Mouse (Mus musculus) urinary bladder, postnatal 14 days (tissue): ENCODE data around the gene Slco3a1.

Experiments used
- DNase-seq: peaks from one replicate; pipeline ENCODE4 v3.0.0; 2021; ENCODE audit warnings: low spot score

Gene Slco3a1

DNA sequence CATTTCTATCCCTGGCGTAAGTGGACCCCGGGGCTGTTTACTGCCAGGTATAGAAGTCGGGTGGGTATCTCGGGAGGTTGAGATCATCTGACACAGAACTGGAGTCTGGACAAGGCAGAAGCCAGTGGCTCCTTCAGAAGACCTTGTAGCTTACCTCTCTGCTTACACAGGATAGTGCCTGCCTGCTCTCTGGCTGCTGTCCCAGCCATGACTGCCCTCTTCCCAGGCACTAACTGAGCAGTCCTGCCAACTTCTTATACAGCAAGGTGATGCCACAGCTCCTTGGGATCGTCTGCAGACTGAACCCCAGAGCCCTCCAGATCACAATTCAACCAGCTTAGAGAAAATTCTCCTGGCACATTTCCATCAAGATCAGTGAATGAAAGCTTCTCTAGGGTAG, 26.4 kb downstream of the Slco3a1 start:
- DNase-seq: no peak

DNA sequence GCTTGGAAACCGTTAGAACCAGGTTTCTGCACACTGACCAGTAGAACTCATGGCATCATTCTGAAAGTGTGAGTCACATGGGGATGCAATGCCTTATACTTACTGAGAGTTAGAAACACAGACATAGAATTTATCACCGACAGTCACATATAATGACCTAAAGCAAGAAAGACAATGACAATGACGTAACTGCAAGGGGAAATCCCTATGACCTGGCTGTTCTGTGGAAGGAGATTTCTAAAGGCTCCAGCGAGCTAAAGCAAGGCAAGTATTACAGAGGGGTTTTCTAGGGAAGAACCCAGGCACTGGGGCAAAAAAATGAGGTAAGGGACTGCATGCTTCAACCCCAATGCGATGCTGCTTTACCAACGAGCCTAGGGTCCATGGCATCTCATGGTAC, 26.9 kb downstream of the Slco3a1 start:
- no peak for DNase-seq

DNA sequence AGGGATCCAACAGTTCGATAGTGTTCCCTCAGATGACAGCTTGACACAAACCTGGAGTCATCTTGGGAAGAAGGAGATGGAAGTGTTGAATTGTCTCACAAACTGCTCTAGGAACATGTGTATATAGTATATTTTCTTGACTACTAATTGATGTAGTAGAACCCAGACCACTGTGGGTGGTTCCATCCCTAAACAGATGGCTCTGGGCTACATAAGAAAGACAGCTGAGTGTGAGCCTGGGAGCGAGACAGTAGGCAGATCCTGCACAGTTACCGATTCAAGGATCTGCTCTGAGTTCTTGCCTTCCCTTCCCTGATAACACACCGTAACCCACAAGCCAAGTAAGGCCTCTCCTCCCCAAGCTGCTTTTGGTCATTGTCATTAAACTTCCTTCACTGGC, 28.6 kb downstream of the Slco3a1 start:
- DNase-seq: no peak

DNA sequence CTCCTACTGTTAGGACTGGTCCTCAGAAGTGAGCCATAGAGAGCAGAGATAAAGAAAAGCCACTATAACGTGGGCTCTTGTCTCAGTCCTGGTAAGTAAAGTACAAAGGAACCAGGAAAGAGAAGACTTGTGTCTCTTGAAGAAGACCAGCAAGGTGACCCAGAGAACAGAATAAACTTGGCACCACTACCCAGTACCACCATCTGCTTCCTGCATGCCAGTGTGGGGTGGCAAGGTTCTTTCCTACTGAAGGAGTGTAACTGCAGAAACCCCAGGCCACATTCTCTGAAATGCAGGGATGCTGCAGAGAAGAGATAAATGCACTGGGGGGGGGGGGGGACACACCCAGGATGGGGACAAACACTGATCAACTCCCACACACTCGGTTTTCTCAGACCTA, 29.0 kb downstream of the Slco3a1 start:
- DNase-seq: no peak

DNA sequence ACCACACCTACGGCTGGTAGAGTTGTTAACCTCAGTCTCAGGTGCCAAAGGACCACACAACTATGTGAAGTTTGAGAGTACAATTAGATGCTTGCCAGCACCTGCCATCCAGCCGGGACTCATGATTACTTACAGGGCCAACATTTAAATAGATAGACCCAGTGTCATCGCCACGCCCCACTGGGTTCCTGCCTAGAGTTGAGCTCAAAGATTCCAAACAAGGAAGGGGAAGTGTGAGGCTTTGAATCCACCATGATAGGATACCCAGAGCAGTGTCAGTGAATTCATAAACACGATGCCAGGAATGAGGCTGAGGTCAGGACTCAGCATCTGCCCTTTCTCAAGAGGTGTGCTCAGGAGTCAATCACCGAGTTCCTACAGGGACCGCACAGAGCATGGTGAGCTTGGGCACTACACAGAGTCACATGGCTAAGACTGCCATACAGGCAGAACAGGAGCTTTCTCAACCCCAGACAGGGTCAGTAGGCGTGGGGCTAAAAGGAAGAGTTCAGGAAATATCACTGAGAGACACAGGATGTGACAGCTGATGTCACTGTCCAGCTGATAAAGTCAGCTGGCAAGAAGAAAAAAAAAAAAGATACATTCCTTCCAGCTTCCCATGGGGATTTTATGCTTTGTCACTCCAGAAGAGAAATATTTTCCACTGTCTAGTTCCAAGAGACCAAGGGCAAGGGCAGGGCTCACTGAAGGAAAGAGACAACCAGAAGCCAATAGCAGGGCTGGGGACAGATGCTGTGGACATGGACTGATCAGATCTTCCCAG, 30.2 kb downstream of the Slco3a1 start:
- no peak for DNase-seq

DNA sequence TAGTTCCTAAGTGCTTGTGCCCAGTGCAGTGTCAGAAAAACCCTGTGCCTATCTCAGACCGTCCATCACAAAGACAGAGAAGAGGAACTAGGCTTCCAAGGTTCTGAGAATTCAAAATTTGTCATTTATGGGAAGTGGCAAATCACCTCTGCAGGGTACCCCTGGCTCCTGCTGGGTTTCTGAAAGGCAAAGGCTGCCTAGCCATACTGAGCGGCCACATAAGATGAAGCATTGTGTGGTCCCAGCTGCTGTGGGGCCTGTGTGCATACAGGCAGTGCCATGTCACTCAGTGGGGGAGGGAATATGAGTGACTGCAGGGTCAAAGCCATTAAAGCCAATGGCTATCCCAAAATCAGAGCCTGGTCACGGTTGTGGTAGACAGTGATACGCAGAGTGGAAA, 31.5 kb downstream of the Slco3a1 start:
- DNase-seq: no peak

DNA sequence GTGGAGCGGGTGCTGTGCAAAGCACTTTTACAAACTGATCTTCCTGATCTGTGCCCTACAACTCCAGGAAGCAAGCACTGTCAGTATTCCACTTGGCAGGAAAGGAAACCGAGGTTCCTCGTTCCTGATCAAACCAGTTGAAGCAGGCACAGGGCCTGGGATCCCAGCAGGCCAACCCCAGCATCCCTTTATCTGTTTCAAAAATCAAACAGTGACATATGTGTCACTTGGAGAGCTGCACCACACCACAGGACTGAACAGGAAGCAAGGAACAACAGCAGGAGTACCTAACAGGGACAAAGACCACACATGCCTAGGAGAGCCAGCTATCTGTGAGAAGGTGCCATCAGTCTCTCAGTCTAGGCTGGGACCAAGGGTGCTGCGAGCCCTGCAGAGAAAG, 32.3 kb downstream of the Slco3a1 start:
- no peak for DNase-seq

DNA sequence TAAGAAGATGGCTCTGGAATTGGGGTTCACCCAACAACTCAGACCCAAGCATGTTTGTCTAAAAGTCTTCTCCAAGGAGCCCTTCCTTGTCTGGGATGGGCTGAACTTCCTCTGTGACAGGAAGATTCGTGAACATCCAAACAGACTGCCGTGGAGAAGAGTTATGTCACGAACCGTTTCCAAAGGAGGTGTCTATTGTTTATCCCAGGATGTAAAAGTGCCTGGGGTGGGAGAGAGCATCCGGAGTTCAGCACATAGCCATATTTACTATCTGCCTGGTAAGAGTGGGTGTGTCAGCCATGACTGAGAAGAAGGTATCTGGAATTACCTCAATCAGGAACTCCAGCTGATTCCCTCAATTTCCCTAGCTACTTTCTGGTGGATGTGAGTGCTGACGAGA, 35.2 kb downstream of the Slco3a1 start:
- DNase-seq: no peak

DNA sequence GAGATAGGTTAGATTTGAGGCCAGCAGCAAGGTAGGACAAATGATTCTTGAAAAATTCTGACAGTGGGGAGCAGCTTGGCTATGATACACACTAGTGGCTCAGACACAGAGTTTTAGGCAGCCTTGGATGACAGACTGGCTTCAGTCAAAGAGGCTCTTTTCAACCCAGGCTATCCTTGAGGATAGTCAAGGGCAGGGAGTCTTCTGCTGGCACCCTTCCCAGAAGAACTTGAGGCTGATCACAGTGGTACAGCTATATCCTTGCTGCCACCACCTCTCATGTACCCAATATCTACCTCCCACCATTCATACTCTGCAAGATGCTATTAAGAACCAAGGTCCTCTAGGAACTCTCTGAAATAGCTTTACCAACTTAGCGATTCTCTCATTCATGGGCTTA, 35.8 kb downstream of the Slco3a1 start:
- DNase-seq: no peak

DNA sequence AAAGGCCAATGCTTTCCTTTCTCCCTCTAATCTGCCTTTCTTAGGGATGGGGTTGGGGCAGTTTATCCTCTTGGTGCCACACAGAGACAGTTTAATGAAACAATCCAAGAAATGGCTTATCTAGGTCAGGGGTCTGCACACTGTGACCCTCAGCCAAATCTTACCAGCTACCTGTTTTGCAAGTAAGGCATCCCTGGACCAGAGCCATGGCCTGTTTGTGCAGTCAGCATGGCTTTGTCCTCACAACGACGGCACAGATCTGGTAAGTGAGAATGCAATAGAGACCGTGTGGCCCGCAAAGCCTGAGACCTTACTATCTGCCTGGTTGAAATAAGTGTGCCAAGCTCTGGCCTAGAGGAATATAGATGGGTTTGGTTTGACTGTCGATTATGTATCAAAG, 36.3 kb downstream of the Slco3a1 start:
- DNase-seq: no peak

DNA sequence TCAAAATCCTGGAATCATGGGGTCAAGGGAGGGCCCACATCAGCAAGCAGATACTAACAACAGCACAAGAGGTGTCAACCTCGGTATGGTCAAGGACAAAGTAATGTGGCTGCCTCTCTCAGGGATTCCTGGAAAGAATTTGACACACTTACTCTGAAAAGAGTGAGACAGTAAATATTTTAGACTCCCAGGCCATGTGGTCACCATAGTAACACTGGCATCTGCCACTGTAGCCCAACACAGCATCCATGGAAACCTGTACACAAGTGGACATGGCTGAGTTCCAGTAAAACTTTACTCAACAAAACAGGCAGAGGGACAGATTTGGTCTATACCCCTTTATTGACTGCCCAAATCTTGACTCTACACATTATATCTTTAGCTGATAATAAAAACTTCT, 43.9 kb downstream of the Slco3a1 start:
- no peak for DNase-seq

DNA sequence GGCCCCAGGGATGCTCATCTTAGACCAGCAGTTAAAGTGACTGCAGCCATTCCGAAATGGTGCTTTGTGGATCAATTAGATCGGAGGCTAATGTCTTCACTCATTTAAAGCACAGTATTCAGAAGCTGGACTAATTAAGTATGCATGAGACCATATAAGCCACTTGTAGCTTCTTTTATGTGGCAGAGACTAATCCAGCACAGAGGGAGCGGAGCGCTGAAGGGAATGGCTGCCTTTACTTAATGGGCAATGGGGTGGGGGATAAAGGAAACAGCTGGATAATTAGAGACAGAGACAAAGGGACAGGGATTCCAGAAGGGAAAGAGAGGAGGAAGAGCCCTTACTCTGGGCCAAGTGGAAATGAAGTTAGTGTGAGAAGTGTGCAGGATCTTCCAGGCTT, 46.4 kb downstream of the Slco3a1 start:
- no peak for DNase-seq

DNA sequence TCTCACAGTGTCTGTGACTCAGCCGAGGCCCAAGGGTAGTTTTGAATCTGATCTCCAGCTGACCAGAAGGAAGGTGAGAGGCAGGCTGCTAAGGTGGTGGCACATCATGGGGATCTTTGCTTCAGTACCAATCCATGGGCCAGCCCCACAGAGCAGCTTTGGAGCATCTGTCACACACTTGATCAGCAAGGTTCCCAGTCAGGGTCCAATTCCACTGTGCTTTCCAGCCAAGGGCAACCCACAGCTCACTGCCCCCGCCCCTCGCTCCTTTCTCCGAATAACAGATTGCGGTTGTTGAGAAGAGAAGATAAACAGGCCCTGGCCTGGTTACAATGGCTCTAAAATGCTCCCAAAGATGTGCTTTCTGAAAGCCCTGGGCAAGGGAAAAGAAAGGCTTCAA, 47.7 kb downstream of the Slco3a1 start:
- no peak for DNase-seq

DNA sequence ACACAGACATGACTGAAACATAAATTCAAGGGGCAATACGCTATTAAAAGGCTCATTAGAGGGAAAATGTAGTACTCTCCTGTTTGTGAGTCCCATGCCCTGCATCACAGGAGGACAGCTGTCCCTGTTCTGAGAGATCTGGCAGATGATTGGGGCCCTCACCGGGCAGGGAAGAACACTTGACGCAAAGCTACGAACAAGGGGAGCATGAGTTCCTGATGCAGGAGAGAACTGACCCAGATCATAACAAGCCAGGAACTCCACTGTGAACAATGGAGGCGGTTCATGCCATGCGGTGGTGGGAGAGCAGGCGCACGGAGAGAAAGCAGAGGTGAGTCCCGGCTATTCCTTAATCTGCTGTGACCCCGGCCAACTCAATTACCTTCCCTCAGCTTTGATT, 48.9 kb downstream of the Slco3a1 start:
- DNase-seq: no peak

DNA sequence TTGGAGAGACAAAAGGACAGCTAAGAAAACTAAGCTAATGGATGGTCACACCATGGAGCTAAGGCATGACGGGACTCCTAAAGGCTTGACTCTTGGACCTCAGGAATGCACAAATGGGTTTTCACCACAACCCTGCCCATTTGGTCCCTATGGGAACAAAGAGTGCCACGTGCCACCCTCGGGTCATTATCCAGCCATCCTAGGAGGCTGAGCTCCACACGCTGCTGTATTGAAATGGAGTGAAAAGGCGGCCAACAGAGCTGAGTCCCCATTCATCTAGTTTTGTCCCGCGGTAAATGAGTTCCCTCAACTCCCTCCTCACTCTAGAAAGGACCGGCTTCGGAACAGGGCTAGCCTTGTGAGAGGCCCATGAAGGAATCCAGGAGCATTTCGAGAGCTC, 53.4 kb downstream of the Slco3a1 start:
- DNase-seq: no peak

DNA sequence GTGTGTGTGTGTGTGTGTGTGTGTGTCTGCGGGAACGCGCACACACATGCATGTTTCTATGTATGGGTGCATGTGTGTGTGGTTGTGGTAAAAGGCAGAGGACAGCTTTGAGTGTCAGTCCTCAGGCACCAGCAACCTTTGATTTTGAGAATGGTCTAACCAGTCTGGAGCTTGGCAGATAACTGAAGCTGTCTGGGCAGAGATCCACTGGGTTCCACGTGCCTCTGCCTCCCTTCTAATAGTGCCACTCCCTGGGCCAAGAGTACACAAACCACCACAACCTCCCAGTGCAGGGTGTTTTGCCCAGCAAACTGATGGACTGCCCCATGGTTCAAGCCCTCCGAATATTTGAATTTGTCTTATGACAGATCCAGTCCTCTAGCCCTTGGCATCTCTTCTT, 55.1 kb downstream of the Slco3a1 start:
- DNase-seq: no peak

DNA sequence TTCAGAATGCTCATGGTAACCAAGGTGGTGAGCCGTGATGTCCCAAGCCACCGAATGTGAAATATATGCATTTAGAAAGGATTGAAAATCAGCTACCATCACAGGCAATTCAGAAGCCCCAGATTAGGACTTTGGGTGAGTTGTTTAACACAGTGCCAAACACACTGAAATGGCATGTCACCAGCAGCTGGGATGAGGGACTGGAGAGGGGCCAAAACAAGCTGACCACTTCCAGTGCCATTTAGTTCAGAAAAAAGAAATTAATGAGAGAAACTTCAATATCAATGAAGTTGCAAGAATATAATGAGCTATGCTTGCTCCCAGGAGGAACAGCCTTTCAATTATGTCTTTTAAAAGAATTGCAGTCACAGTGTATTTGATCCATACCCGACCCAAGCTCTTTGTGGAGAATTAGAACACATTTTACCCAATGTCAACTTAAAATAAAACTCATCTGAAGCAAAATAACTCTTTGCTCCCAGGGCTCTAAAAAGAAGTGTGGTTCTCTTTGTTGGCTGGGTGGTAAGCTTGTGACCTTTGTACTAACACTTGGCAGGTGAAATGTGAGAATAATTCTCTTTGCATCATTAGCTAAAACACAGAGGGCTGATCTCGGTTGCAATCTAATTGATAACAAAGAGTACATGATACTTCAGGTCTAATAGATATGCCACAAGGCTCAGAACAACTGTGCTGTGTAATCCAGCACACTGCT, 56.2 kb downstream of the Slco3a1 start:
- no peak for DNase-seq

DNA sequence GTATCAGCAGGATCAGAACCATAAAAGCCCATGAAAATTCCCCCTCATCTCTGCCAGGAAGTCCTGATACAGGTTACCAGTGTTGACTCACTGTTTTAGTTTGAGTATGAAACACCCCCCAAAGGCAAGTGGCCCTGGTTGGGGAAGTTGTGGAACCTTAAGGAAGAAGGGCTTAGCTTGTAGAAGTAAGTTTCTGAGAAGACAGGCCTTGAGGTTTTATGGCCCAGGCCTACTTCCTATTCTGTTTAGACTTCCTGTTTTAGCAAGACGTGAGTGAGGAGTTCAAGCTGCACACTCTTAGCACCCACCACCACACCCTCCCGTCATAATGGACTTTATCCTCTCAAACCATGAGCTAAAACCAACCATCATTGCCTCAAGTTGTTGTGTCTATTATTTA, 57.4 kb downstream of the Slco3a1 start:
- no peak for DNase-seq

DNA sequence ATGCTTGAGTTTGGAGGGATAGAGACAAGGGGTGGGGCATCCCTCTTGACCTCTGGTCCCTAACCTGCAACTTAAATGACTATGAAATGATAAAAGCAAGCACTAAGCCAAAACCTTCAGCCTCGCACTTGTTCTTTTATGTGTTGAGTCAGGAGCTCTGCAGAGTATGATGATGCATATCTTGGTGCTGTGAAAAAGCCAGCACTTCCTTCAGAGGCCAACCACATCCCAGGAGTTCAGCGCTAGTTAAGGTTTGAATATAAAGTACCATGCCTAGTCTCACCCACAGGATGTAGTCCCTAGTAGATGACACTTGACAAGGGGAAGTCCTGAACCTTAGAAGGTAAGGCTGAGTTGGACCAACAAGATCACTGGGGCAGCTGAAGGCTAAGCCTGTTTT, 59.1 kb downstream of the Slco3a1 start:
- DNase-seq: no peak

DNA sequence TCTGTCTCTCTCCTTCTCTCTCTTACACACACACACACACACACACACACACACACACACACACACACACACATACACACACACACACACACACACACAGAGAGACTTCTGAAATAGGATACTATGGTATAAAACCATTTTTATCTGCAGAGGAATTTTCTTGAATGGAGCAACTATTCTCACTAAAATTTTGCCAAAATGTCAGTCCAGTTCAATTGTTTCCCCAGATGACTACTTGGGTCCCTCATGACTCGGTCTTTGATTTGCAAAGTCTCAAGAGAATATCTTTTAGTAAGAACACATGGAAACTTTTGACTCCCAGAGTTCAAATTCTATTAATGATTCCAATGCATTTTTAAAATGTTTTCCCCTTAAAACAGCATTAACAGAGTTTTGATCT, 60.8 kb downstream of the Slco3a1 start:
- DNase-seq: no peak

DNA sequence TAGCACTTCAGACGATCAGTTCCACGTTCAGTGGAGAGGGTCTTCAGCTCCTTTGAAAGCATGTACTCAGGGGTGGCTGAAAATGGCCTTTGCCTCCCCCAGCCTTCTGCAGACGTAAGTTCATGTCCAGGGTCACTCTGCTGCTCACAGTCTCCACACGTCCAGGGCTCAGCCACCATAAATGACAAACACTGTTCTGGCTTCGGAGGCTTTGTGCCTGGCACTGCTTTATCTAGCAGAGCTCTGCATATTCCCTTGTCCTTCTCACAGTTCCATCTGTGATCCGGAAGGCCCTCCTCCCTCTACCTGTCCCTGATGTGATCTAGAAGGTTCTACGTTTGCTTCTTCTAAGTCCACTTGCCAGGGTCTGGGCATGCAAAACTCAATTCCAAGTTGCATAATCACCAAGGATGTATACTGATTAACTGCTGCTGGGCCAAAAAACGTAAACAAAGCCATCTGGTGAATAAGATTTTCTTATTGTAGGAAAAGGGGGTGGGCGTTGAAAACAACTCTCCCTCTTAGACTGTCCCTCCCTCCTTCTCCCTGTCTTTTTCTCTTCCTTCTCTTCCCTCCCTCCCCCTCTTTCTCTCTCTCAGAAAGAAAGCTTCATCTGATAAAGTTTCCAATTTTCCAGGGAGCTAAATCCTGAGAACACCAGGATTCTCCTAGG, 62.8 kb downstream of the Slco3a1 start:
- DNase-seq: no peak

DNA sequence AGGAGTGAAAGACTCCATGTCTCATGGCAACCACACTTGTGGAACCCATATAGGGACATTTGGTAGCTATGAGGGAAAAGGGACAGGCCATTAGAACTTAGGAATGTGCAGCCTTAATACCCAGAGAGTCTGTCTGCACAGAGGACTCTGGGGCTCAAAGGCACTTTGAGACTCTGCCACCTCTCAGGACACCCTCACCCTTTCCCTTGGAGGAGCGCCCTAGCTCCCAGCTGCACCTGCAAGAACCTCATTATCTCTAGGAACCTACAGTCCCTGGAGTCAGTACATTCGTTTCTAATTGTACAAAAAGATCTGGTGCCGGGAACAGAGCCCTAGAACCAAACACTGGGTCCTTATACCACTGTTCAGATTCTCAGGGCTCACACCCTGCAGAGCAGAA, 66.4 kb downstream of the Slco3a1 start:
- DNase-seq: no peak

DNA sequence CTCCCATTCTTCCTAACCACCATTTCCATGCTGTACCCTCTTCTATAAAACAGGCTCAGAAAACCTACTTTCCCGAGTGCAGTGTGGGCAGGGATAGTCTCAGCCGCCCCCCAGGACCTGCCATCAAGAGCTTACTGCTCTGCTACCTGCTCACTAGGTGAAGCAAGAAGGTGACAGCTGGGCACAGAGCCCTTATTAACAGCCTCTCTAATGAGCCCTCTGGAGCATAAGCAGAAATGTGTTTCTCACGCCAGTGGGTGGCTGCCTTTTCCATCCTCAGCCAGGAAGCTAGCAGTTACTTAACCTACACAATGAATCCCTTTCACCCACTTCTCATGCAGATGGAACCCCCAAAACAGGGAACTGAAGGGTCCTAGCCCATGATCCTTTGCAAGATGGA, 66.9 kb downstream of the Slco3a1 start:
- DNase-seq: no peak
